Mouse (Mus musculus) kidney, postnatal 14 days (tissue): Measurements from ENCODE around the gene Akap13.

ENCODE experiments used
- DNase-seq: peaks from one replicate; pipeline ENCODE4 v3.0.0; 2022; ENCODE audit warnings: mixed read lengths

The Akap13 gene

GRCm38 (mm10) chr7:75455223-75456151 is at the start of gene Akap13:
Gene Akap13 (plus strand): TSS chr7:75455534.
- peak; percentile 99 for DNase-seq

- no peak for DNase-seq
Measured at GRCm38 (mm10) chr7:75410641-75411040, 44.7 kb upstream of the Akap13 start.

GRCm38 (mm10) chr7:75411226-75411625 is 44.1 kb upstream of the Akap13 start:
- no peak for DNase-seq

- no peak for DNase-seq
Measured at GRCm38 (mm10) chr7:75412011-75412510, 43.3 kb upstream of the Akap13 start.

GRCm38 (mm10) chr7:75412568-75412967 is 42.8 kb upstream of the Akap13 start:
- no peak for DNase-seq

GRCm38 (mm10) chr7:75413903-75414302 is 41.4 kb upstream of the Akap13 start:
- no peak for DNase-seq

GRCm38 (mm10) chr7:75414316-75414715 is 41.0 kb upstream of the Akap13 start:
- no peak for DNase-seq

GRCm38 (mm10) chr7:75415166-75415881 is 40.0 kb upstream of the Akap13 start:
- no peak for DNase-seq

- no peak for DNase-seq
Measured at GRCm38 (mm10) chr7:75415882-75416585, 39.3 kb upstream of the Akap13 start.

- DNase-seq, result no peak
Measured at GRCm38 (mm10) chr7:75420927-75421326, 34.4 kb upstream of the Akap13 start.

- DNase-seq, result no peak
Measured at GRCm38 (mm10) chr7:75424121-75424520, 31.2 kb upstream of the Akap13 start.

- DNase-seq, result peak; percentile 76
Measured at GRCm38 (mm10) chr7:75427322-75427721, 28.0 kb upstream of the Akap13 start.

GRCm38 (mm10) chr7:75428913-75429312 is 26.4 kb upstream of the Akap13 start:
- DNase-seq, result no peak

GRCm38 (mm10) chr7:75430550-75430949 is 24.8 kb upstream of the Akap13 start:
- DNase-seq, result no peak

- no peak for DNase-seq
Measured at GRCm38 (mm10) chr7:75431043-75431442, 24.3 kb upstream of the Akap13 start.

- DNase-seq, result no peak
Measured at GRCm38 (mm10) chr7:75432046-75432445, 23.3 kb upstream of the Akap13 start.

GRCm38 (mm10) chr7:75436413-75437174 is 18.7 kb upstream of the Akap13 start:
- no peak for DNase-seq

GRCm38 (mm10) chr7:75439570-75439969 is 15.8 kb upstream of the Akap13 start:
- DNase-seq, result no peak

GRCm38 (mm10) chr7:75440241-75440640 is 15.1 kb upstream of the Akap13 start:
- no peak for DNase-seq

GRCm38 (mm10) chr7:75441947-75442346 is 13.4 kb upstream of the Akap13 start:
- DNase-seq, result no peak

- no peak for DNase-seq
Measured at GRCm38 (mm10) chr7:75456152-75456888, 986 bp downstream of the Akap13 start.

GRCm38 (mm10) chr7:75460290-75460689 is 5.0 kb downstream of the Akap13 start:
- DNase-seq, result no peak
